Mouse (Mus musculus) midbrain, embryonic 10.5 days (tissue): ENCODE results near the gene Ppa2. TPM values are rescaled to one million over a fixed set of nuclear protein-coding genes. Genes with fewer than 3 reads are reported as not detected.

Experiments used
- DNase-seq: peaks from one replicate; pipeline ENCODE4 v3.0.0-alpha.2; 2017; ENCODE audit warnings: low spot score
- H3K27ac ChIP-seq: fragments of 300-500 bp; sonication (generic); replicated peaks from 2 replicates; pipeline ENCODE4 v1.5.1; 2016; ENCODE audit warnings: mild to moderate bottlenecking
- H3K27me3 ChIP-seq: fragments of 300-500 bp; sonication (generic); 2 replicates; pipeline ENCODE4 v1.6.1; 2016; ENCODE audit warnings: low read depth, mild to moderate bottlenecking; ENCODE audit not compliant: poor library complexity, severe bottlenecking
- H3K36me3 ChIP-seq: fragments of 300-500 bp; sonication (generic); 2 replicates; pipeline ENCODE4 v1.6.1; 2016; ENCODE audit warnings: mild to moderate bottlenecking, moderate library complexity
- H3K4me1 ChIP-seq: fragments of 300-500 bp; sonication (generic); 2 replicates; pipeline ENCODE4 v1.6.1; 2016
- H3K4me3 ChIP-seq: fragments of 300-500 bp; sonication (generic); 2 replicates; pipeline ENCODE4 v1.5.1; 2016; ENCODE audit warnings: mild to moderate bottlenecking, moderate library complexity
- H3K9me3 ChIP-seq: fragments of 300-500 bp; sonication (generic); replicated peaks from 2 replicates; pipeline ENCODE4 v1.6.1; 2016; ENCODE audit warnings: mild to moderate bottlenecking
- WGBS: fragments of 180-500 bp; shearing (Covaris S2); methylation state at CpG from one replicate; pipeline ENCODE4 v1.1.7; 2016; 5-methylcytosine and 5-hydroxymethylcytosine counted together
- polyA plus RNA-seq: library from polyadenylated mRNA; unstranded; fragments of >200 nt; fragmentation: Nextera tagmentation; extraction: Ambion mirVana; gene quantifications from 2 replicates; pipeline ENCODE4 v1.2.1, GENCODE M21; 2016

Gene Ppa2
- polyA plus RNA-seq, 1 experiment from 2014 or later = 91.6 TPM

GRCm38 (mm10) chr3:133333267-133334170 is 23.6 kb downstream of the Ppa2 start:
- Histone ChIP-seq H3K4me3 (no peak overlapping the region), H3K27me3 (no peaks in the 10 kb centered on the region), H3K4me1 (peaks cover 6% of the 10 kb centered on the region; the same call in 1 of the 2 replicates), H3K27ac (no peak overlapping the region), H3K36me3 (peaks cover 24% of the 10 kb centered on the region; the same call in 1 of the 2 replicates), H3K9me3 (no peaks in the 10 kb centered on the region)
- 93% methylated on average over 15 of the region's 15 CpGs for WGBS
- no peak for DNase-seq

- Histone ChIP-seq H3K27me3 (no peaks in the 10 kb centered on the region), H3K27ac (no peak overlapping the region), H3K4me3 (no peak overlapping the region), H3K4me1 (peaks cover 12% of the 10 kb centered on the region; the same call in 1 of the 2 replicates), H3K9me3 (no peaks in the 10 kb centered on the region), H3K36me3 (peaks cover 32% of the 10 kb centered on the region)
- WGBS = 90% methylated on average over 5 of the region's 5 CpGs
- no peak for DNase-seq
These were observed 24.8 kb downstream of the Ppa2 start for GRCm38 (mm10) chr3:133334691-133335090.

GRCm38 (mm10) chr3:133335166-133335565 is 25.3 kb downstream of the Ppa2 start:
- peaks cover 36% of the 10 kb centered on the region for H3K36me3 ChIP-seq
- no peak overlapping the region for H3K27ac ChIP-seq
- H3K4me3 ChIP-seq = no peak overlapping the region
- no peaks in the 10 kb centered on the region for H3K9me3 ChIP-seq
- WGBS = 82% methylated on average over 2 of the region's 2 CpGs
- no peak for DNase-seq
- no peaks in the 10 kb centered on the region for H3K27me3 ChIP-seq
- peaks cover 12% of the 10 kb centered on the region; the same call in 1 of the 2 replicates for H3K4me1 ChIP-seq

- no peak for DNase-seq
- H3K4me1 ChIP-seq = peaks cover 9% of the 10 kb centered on the region; the same call in 1 of the 2 replicates
- H3K27ac ChIP-seq = no peak overlapping the region
- H3K4me3 ChIP-seq = no peak overlapping the region
- no peaks in the 10 kb centered on the region for H3K27me3 ChIP-seq
- H3K36me3 ChIP-seq = peaks cover 42% of the 10 kb centered on the region
- 80% methylated on average over 7 of the region's 7 CpGs for WGBS
- no peaks in the 10 kb centered on the region for H3K9me3 ChIP-seq
These were observed 26.5 kb downstream of the Ppa2 start for GRCm38 (mm10) chr3:133336400-133336799.

- Histone ChIP-seq H3K27me3 (no peaks in the 10 kb centered on the region), H3K36me3 (peaks cover 36% of the 10 kb centered on the region), H3K4me1 (peaks cover 6% of the 10 kb centered on the region; the same call in 1 of the 2 replicates), H3K27ac (no peak overlapping the region), H3K9me3 (no peaks in the 10 kb centered on the region), H3K4me3 (no peak overlapping the region)
- 73% methylated on average over 9 of the region's 9 CpGs for WGBS
- no peak for DNase-seq
These were observed 29.0 kb downstream of the Ppa2 start for GRCm38 (mm10) chr3:133338851-133339356.

GRCm38 (mm10) chr3:133339411-133339823 is 29.5 kb downstream of the Ppa2 start:
- WGBS = 89% methylated on average over 11 of the region's 11 CpGs
- H3K27ac ChIP-seq = no peak overlapping the region

GRCm38 (mm10) chr3:133341106-133341505 is 31.2 kb downstream of the Ppa2 start:
- no peak overlapping the region for H3K27ac ChIP-seq

More at GRCm38 (mm10) chr3:133339411-133339823, 29.5 kb downstream of the Ppa2 start:
- Histone ChIP-seq H3K4me1 (peaks cover 6% of the 10 kb centered on the region; the same call in 1 of the 2 replicates), H3K36me3 (peaks cover 35% of the 10 kb centered on the region), H3K9me3 (no peaks in the 10 kb centered on the region), H3K27me3 (no peaks in the 10 kb centered on the region), H3K4me3 (no peak overlapping the region)
- no peak for DNase-seq

GRCm38 (mm10) chr3:133347535-133347934 is 37.6 kb downstream of the Ppa2 start:
- 92% methylated on average over 7 of the region's 7 CpGs for WGBS
- Histone ChIP-seq H3K27ac (no peak overlapping the region), H3K9me3 (no peaks in the 10 kb centered on the region), H3K27me3 (no peaks in the 10 kb centered on the region), H3K4me1 (no peaks in the 10 kb centered on the region), H3K36me3 (peaks cover 38% of the 10 kb centered on the region), H3K4me3 (no peak overlapping the region)
- no peak for DNase-seq

More at GRCm38 (mm10) chr3:133341106-133341505, 31.2 kb downstream of the Ppa2 start:
- DNase-seq = no peak
- Histone ChIP-seq H3K4me1 (peaks cover 6% of the 10 kb centered on the region; the same call in 1 of the 2 replicates), H3K9me3 (no peaks in the 10 kb centered on the region), H3K36me3 (peaks cover 37% of the 10 kb centered on the region), H3K4me3 (no peak overlapping the region), H3K27me3 (no peaks in the 10 kb centered on the region)
- 87% methylated on average over 11 of the region's 11 CpGs for WGBS

- H3K27me3 ChIP-seq = no peaks in the 10 kb centered on the region
- H3K27ac ChIP-seq = no peak overlapping the region
- no peaks in the 10 kb centered on the region for H3K9me3 ChIP-seq
- no peaks in the 10 kb centered on the region for H3K4me1 ChIP-seq
- no peak overlapping the region for H3K4me3 ChIP-seq
- H3K36me3 ChIP-seq = peaks cover 38% of the 10 kb centered on the region
- 94% methylated on average over 2 of the region's 2 CpGs for WGBS
- no peak for DNase-seq
These were observed 38.9 kb downstream of the Ppa2 start for GRCm38 (mm10) chr3:133348847-133349246.

GRCm38 (mm10) chr3:133357426-133357974 is 47.6 kb downstream of the Ppa2 start:
- Histone ChIP-seq H3K4me3 (no peak overlapping the region), H3K27ac (no peak overlapping the region), H3K4me1 (no peaks in the 10 kb centered on the region), H3K36me3 (0 out of 2 replicates have a peak, but pooled peaks cover 3% of the 10 kb centered on the region), H3K27me3 (no peaks in the 10 kb centered on the region), H3K9me3 (no peaks in the 10 kb centered on the region)
- DNase-seq = no peak
- WGBS = 74% methylated on average over 6 of the region's 6 CpGs

- DNase-seq = no peak
- no peak overlapping the region for H3K27ac ChIP-seq
- 0 out of 2 replicates have a peak, but pooled peaks cover 3% of the 10 kb centered on the region for H3K36me3 ChIP-seq
- no peaks in the 10 kb centered on the region for H3K4me1 ChIP-seq
- H3K27me3 ChIP-seq = no peaks in the 10 kb centered on the region
- H3K4me3 ChIP-seq = no peak overlapping the region
- H3K9me3 ChIP-seq = no peaks in the 10 kb centered on the region
These were observed 48.1 kb downstream of the Ppa2 start for GRCm38 (mm10) chr3:133357977-133358376.

GRCm38 (mm10) chr3:133361406-133361805 is 51.5 kb downstream of the Ppa2 start:
- 0 out of 2 replicates have a peak, but pooled peaks cover 5% of the 10 kb centered on the region for H3K36me3 ChIP-seq
- no peak overlapping the region for H3K4me3 ChIP-seq
- H3K27ac ChIP-seq = no peak overlapping the region
- H3K9me3 ChIP-seq = no peaks in the 10 kb centered on the region
- no peak for DNase-seq
- H3K4me1 ChIP-seq = no peaks in the 10 kb centered on the region
- WGBS = 82% methylated on average over 1 of the region's 1 CpGs
- H3K27me3 ChIP-seq = no peaks in the 10 kb centered on the region
